Mouse (Mus musculus) limb, embryonic 10.5 days (tissue): ENCODE measurements around the gene Npb. TPM values are rescaled to one million over a fixed set of nuclear protein-coding genes. Genes with fewer than 3 reads are reported as not detected.

Source experiments
- DNase-seq: peaks from one replicate; pipeline ENCODE4 v3.0.0-alpha.2; 2017; ENCODE audit warnings: low spot score
- H3K27ac ChIP-seq: fragments of 300-500 bp; sonication (generic); 2 replicates; pipeline ENCODE4 v1.5.1; 2016; ENCODE audit warnings: mild to moderate bottlenecking
- H3K27me3 ChIP-seq: fragments of 300-500 bp; sonication (generic); 2 replicates; pipeline ENCODE4 v1.6.1; 2016; ENCODE audit warnings: low read depth, mild to moderate bottlenecking; ENCODE audit not compliant: poor library complexity, severe bottlenecking
- H3K36me3 ChIP-seq: fragments of 300-500 bp; sonication (generic); 2 replicates; pipeline ENCODE4 v1.6.1; 2016; ENCODE audit warnings: mild to moderate bottlenecking, moderate library complexity
- H3K4me1 ChIP-seq: fragments of 300-500 bp; sonication (generic); 2 replicates; pipeline ENCODE4 v1.6.1; 2016
- H3K4me3 ChIP-seq: fragments of 300-500 bp; sonication (generic); 2 replicates; pipeline ENCODE4 v1.5.1; 2016; ENCODE audit warnings: mild to moderate bottlenecking, moderate library complexity
- H3K9me3 ChIP-seq: fragments of 300-500 bp; sonication (generic); replicated peaks from 2 replicates; pipeline ENCODE4 v1.6.1; 2016; ENCODE audit warnings: mild to moderate bottlenecking
- WGBS: fragments of 180-500 bp; shearing (Covaris S2); methylation state at CpG from one replicate; pipeline ENCODE4 v1.1.7; 2016; 5-methylcytosine and 5-hydroxymethylcytosine counted together
- polyA plus RNA-seq: library from polyadenylated mRNA; unstranded; fragments of >200 nt; fragmentation: Nextera tagmentation; extraction: Ambion mirVana; gene quantifications from 2 replicates; pipeline ENCODE4 v1.2.1, GENCODE M21; 2016

Gene Npb
- polyA plus RNA-seq, 1 experiment from 2014 or later, result not detected

DNA sequence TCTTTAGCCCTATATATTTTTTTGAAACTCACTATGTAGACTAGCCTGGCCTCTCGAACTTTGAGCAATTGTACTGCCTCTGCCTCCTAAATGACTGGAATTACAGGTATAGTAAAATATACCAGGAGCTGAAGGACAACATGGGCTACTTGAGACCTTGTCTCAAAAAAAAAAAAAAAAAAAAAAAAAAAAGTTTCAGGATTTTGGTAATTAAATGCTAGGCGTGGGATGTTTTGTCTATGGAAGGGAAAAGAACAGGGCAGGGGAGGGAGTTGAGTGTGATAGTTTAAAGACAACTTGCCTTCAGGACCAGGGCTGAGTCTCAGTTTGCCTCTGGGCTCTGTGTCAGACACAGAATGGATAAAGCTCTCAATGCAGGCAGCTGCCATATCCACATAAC, 33.2 kb upstream of the Npb start:
- no peaks in the 10 kb centered on the region for H3K9me3 ChIP-seq
- H3K4me3 ChIP-seq, result 0 out of 2 replicates have a peak overlapping the region, but pooled peaks have one; percentile 100

DNA sequence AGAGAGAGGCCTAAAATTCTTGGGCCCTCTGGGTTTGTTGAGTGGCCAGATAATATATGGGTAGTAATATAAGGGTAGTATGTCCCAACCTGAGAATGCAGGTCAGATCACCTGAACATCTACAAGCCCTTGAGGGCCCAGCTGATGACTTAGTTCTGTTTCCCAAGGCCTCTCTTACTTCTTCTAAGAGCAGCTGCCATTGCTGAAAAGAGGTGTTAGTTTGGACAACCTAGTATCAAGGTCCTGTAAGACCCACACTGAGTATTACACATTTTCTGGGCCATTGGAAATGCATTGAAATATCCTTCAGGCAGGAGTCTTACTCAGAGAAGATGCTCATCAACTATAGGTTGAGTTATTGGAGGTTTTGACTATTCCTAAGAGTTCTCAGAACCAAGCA, 32.3 kb upstream of the Npb start:
- Histone ChIP-seq H3K9me3 (no peaks in the 10 kb centered on the region), H3K4me3 (no peak overlapping the region), H3K27ac (no peak overlapping the region), H3K36me3 (peaks cover 48% of the 10 kb centered on the region), H3K4me1 (peaks cover 52% of the 10 kb centered on the region), H3K27me3 (no peaks in the 10 kb centered on the region)
- DNase-seq, result no peak

More for the DNA sequence above, 33.2 kb upstream of the Npb start:
- Histone ChIP-seq H3K27ac (no peak overlapping the region), H3K4me1 (peaks cover 45% of the 10 kb centered on the region), H3K27me3 (no peaks in the 10 kb centered on the region), H3K36me3 (peaks cover 55% of the 10 kb centered on the region)
- WGBS, result 86% methylated on average over 2 of the region's 2 CpGs
- no peak for DNase-seq

DNA sequence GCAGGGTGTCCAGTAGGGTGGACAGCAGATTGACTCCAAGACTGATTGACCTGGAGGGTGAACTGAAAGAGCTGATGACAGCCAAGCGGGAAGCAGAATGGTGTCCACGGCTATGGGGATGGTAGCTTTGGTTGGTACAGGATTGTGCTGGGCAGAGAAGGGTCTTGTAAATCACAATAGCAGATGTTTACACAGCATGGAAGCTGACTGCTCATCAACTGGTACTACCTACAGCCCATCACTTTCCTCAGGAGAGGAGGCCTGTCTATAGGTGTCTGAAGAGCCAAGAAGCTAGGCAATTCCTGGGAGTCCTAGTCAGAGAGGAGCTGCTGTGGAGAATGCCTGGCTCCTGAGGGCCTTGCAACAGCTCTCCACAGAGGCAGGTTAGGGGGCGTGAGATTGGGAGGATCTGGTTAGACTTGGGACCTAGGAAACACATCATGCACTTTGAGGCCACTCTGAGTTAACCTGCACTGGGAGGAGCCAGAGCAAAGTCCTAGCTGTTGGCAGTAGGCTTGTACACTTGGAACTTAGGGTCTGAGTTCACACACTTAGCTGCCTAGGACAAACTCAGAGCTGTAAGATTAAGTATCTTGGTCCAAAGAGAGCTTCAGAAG, 31.8 kb upstream of the Npb start:
- no peak for DNase-seq
- Histone ChIP-seq H3K27ac (no peak overlapping the region; the same call in 1 of the 2 replicates), H3K27me3 (no peaks in the 10 kb centered on the region), H3K4me3 (0 out of 2 replicates have a peak overlapping the region, but pooled peaks have one; percentile 9), H3K4me1 (peaks cover 48% of the 10 kb centered on the region), H3K36me3 (peaks cover 43% of the 10 kb centered on the region), H3K9me3 (no peaks in the 10 kb centered on the region)
- WGBS, result 81% methylated on average over 3 of the region's 3 CpGs

DNA sequence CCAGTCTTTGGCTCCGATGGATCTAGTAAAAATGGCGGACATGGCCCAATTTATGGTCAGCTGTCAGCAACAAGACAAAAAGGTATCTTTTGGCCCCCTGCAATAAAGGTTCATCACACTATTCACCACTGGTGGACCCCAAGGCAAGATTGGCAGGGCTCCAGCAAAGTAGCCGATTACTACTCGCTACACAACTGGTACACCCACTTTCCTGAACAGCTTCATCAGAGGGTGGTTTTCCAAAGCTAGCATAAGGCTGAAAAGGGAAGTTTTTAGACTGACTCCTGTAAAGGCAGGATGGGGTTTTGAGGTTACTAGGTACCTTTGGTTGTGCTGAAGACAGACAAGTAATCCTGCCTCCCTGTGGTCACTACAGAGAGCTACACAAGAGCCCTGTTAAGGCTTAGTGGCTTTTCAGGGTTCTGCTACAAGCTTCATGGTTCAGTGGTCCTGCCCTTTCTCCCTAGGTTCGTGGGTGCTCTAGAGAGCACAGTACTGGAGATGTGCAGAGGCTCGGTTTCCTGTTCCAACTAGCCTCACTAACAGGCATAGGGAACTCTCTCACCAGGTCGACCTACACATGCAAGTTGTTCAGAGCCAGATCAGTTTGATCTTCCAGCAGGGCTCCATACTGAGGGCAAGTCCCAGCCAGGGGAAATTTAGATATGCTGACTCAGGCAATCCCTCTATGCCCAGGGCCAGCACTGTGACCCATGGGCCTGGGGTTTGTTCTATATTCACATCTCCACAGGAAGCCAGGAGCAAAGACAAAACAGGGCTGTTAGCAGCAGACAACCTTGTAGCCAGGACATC, 30.9 kb upstream of the Npb start:
- DNase-seq, result no peak
- H3K4me1 ChIP-seq, result peaks cover 51% of the 10 kb centered on the region
- no peak overlapping the region for H3K27ac ChIP-seq
- H3K9me3 ChIP-seq, result no peaks in the 10 kb centered on the region
- H3K27me3 ChIP-seq, result no peaks in the 10 kb centered on the region
- 87% methylated on average over 7 of the region's 7 CpGs for WGBS
- peaks cover 46% of the 10 kb centered on the region for H3K36me3 ChIP-seq
- H3K4me3 ChIP-seq, result 0 out of 2 replicates have a peak overlapping the region, but pooled peaks have one; percentile 9

DNA sequence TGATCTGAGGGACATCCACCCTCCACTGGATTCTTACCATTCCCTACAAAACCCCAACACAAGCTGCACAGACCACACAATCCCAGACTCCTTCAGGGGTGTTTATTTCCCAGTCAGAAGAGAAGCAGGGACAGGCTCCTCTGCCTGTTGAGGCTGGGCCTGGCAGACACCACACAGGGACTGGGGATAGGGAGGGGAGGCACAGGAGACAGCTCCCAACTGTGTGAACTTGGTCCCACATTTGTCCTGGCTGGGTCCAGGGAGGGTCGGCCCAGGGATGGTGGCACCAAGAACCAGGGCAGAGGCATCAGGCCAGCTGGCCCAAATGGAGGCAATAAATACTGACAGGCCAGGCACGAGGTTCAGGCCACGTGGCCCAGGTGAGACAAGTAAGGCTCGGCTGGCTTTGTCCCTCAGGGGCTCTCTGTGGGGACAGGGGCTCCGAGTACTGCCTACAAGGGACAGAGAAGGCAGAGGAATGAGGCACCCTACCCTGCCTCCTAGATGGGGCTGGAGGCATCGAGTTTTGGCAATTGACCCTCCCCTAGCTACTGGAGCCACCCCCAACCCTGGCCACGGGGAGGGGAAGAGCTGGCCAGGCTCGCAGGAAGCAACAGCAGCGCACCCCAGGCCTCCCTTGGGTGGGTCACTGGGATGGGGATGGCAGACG, 30.1 kb upstream of the Npb start:
- 81% methylated on average over 10 of the region's 10 CpGs for WGBS
- Histone ChIP-seq H3K27me3 (no peaks in the 10 kb centered on the region), H3K4me3 (0 out of 2 replicates have a peak overlapping the region, but pooled peaks have one; percentile 90), H3K27ac (0 out of 2 replicates have a peak overlapping the region, but pooled peaks have one; percentile 11), H3K4me1 (peaks cover 52% of the 10 kb centered on the region), H3K9me3 (no peaks in the 10 kb centered on the region), H3K36me3 (peaks cover 51% of the 10 kb centered on the region)
- no peak for DNase-seq

DNA sequence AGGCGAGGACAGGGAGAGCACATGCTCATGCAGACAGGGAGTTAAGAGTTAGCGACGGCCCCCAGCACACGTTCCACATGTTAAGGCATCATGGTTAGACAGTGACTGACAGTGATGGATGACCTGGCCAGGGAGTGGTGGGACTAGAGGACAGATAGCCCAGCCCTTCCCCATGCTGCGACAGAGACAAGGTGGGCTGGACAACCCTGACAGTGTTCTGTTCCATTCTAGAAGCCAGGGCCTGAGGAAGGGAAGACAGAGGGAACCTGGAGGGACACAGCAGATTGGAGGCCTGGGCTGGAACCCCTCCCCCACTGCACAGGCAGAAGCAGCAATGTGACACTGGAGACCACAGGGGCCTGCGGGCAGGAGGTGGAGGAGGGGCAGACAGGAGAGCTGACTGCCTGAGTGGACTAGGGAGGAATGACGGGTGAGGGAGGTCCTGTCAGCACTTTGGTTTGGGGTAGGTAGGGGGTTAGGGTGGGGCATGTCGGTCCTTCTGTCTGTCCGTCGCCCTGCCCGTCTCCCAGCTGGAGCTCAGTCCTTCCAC, 29.5 kb upstream of the Npb start:
- WGBS, result 79% methylated on average over 11 of the region's 11 CpGs
- Histone ChIP-seq H3K27ac (peak overlapping the region; percentile 54; the same call in 1 of the 2 replicates), H3K4me3 (peak overlapping the region; percentile 90; the same call in 1 of the 2 replicates), H3K36me3 (peaks cover 56% of the 10 kb centered on the region), H3K27me3 (no peaks in the 10 kb centered on the region), H3K4me1 (peaks cover 52% of the 10 kb centered on the region), H3K9me3 (no peaks in the 10 kb centered on the region)
- no peak for DNase-seq

DNA sequence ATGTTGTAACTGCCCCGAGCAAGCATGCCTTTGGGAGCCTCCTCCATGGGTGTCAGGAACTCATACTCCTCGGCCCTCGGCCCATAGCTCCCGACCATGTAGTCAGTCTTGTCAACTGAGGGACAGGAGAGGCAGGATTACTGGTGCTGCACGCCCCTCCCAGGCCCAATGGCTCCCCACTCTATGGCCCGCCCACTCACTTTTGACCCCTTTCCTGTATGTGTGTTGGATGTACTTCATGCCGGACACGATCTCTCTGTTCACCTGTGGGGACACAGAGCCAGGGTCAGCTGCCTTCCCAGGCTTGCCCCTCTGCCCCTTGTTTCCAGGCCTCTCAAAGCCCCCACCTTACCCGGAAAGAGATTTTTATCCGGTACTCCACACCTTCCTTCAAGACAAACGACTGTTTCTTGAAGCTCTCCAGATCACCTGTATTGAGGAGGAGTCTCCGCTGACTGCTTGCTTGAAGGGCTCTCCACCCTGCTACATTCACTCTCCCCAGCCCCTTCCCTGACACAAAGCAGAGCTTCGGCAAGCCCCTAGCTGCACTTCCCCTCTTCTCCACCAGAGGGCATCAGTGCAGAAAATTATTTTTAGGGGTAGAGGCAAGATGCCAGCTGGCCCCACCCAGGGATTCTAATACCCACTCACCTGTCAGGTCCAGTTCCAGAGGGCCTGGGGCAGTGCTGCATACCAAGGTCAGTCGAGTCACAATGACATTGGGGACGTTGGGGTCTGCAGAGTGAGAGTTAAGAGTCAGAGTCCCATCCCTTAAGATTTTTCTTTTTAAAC, 28.8 kb upstream of the Npb start:
- Histone ChIP-seq H3K36me3 (peaks cover 64% of the 10 kb centered on the region), H3K4me3 (peak overlapping the region; percentile 90), H3K27ac (peak overlapping the region; percentile 54; the same call in 1 of the 2 replicates), H3K27me3 (no peaks in the 10 kb centered on the region), H3K9me3 (0 out of 2 replicates have a peak, but pooled peaks cover 2% of the 10 kb centered on the region), H3K4me1 (peaks cover 45% of the 10 kb centered on the region)
- WGBS, result 64% methylated on average over 15 of the region's 15 CpGs
- peak; percentile 89 for DNase-seq

DNA sequence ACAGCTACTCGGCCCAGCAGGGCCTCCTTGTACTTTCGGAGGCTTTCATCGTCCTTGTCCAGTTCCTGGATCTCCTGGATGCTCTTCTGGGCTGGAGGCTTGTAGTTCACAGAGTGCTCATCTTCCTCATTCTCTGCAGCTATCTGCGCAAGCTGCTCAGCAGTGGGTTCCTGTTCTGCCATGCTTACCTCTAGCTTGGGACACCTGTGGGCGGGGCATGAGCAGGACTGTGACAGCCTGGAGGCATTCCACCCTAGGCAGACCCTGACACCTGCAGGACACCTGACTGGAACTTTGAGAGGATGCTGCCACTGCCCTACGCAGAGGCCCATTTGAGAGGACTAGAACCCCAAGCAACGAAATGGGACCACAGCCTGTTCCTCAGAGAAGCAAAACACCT, 28.1 kb upstream of the Npb start:
- 69% methylated on average over 7 of the region's 7 CpGs for WGBS
- H3K27ac ChIP-seq, result peak overlapping the region; percentile 97
- H3K4me3 ChIP-seq, result peak overlapping the region; percentile 90
- peaks cover 42% of the 10 kb centered on the region for H3K4me1 ChIP-seq
- H3K27me3 ChIP-seq, result no peaks in the 10 kb centered on the region
- DNase-seq, result no peak
- 0 out of 2 replicates have a peak, but pooled peaks cover 2% of the 10 kb centered on the region for H3K9me3 ChIP-seq
- peaks cover 70% of the 10 kb centered on the region for H3K36me3 ChIP-seq

DNA sequence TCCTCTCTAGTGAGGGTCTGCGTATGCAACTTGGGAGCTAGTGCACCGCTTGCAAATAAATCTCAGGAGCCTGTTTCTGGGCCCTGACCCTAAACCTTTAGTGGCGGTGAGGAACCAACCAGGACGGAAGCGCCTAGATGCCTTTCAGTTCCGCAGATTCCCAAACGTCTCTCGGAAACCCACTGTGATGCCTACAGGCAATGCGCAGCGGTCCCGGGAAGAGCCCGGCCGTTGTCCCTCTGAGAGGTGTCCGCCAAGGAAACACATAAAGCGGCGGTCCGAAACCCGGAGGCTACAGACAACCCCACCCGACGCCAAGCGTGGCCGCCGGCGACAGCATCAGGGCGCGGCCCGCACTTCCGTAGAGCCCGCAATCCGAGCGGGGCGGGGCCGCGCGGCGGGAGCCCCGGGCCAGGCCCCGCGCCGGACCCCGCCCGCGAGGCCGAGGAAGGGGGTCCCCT, 27.4 kb upstream of the Npb start:
- DNase-seq, result peak; percentile 64
- H3K4me3 ChIP-seq, result peak overlapping the region; percentile 90
- no peaks in the 10 kb centered on the region for H3K27me3 ChIP-seq
- H3K4me1 ChIP-seq, result peaks cover 42% of the 10 kb centered on the region
- peaks cover 78% of the 10 kb centered on the region for H3K36me3 ChIP-seq
- H3K9me3 ChIP-seq, result 0 out of 2 replicates have a peak, but pooled peaks cover 2% of the 10 kb centered on the region
- under 1% methylated on average over 33 of the region's 44 CpGs for WGBS
- H3K27ac ChIP-seq, result peak overlapping the region; percentile 97

DNA sequence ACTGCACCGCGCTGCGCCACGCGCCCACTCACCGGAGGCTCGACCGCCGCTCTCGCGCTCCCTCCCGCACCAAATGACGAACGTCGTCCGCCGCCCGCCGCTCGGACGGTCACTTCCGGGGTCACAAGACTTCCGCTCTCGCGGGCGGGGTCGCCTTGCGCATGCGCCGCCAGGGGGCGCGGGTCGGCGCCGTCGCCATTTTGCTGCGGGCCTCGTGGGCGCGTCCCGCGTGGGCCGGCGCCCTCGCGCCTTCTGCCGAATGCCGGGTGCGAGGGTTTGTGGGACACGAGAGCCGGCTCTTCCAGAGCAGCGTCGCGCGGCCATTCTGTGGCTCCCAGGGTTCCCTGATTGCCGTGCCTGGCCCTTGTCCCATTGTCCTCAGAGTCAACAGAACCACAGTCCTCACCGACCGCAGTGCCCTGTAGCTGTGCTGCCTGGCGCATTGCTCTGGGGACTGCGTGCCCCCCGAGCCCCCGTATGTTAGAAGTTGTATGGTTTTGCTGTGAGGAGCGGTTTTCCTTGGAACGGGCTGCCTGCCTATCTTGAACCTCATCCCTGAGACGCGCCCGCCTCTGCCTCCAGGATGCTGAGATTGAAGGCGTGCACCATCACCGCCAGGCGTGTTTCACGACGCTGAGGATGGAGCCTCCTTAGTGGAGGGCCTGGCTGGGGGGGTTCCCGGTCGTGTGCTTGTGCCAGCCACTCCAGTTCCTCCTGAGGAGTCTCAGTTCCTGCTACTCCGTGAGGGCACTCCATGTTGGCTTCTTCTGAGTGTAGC, 26.6 kb upstream of the Npb start, which contains the start of gene Arhgdia:
TSS of gene Arhgdia (minus strand) at position 135 of the 778 bp plus-strand sequence.
- Histone ChIP-seq H3K4me1 (peaks cover 42% of the 10 kb centered on the region), H3K27ac (peak within 1 kb of the TSS; percentile 97), H3K27me3 (no peaks in the 10 kb centered on the region), H3K9me3 (0 out of 2 replicates have a peak, but pooled peaks cover 2% of the 10 kb centered on the region), H3K36me3 (peaks cover 80% of the 10 kb centered on the region), H3K4me3 (peak within 1 kb of the TSS; percentile 90)
- DNase-seq, result peak; percentile 92
- WGBS, result 5% methylated on average over 75 of the region's 75 CpGs

DNA sequence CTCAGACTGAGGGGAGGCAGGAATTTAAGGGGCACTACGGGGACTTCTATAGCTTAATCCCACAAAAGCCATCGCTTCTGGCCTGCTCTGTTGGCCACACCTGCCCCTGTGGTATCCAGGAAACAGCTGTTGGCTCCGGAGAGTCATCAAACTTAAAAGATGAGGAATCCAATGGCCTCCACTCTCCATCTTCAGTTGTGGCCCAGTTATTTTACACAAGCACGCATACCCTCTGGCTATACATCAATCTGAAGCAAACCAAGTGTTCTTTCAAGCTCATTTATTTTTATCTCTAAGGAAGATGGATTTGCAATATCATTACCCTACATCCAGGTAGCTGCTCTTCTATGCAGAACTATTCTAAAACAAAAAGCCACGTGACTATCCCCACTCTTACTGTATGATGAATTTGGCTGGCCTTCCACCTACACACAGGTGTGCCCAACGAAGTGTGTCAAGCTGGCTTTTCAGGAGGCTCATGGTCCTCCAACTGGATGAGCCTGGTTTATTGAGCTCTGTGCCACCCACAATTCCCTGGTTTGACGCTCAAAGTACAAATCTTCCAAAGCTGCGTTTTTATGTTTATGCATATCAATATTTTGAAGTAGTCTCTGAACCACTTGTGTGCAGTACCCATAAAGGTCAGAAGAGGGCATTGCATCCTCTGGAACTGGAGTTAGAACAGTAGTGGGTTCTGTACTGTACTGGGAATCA, 25.9 kb upstream of the Npb start:
- Histone ChIP-seq H3K9me3 (0 out of 2 replicates have a peak, but pooled peaks cover 2% of the 10 kb centered on the region), H3K4me1 (peaks cover 42% of the 10 kb centered on the region), H3K4me3 (peak overlapping the region; percentile 90), H3K27me3 (no peaks in the 10 kb centered on the region), H3K36me3 (peaks cover 81% of the 10 kb centered on the region), H3K27ac (peak overlapping the region; percentile 97)
- WGBS, result 75% methylated on average over 8 of the region's 8 CpGs
- no peak for DNase-seq
